Mouse (Mus musculus): ENCODE results near the gene Ankib1.
A peak's percentile ranks its signal among the peaks of the same experiment; 100 is the strongest.
"Not testable (repeated sequence)": the region's sequence is repeated elsewhere in the genome, so short reads cannot be mapped to it uniquely, and the experiment has no call there.

Ankib1 gene

DNA sequence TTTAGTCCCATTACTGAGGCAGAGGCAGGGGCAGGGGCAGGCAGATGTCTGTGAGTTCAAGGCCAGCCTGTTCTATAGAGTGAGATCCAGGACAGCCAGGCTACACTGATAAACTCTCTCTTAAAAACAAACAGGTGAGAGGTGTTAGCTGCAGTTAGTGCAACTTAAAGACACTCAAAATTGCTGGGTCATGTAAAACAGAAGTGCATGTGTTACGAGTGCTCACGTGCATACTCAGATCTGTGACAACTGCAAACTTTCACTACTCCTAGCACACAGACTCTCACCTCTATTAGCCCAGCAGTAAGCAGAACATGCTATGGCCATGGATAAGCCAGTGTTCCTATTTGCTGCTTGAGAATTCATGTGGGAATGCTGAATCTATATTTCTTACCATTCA is 79.3 kb downstream of the Ankib1 start:
- DNase-seq, result no peak

DNA sequence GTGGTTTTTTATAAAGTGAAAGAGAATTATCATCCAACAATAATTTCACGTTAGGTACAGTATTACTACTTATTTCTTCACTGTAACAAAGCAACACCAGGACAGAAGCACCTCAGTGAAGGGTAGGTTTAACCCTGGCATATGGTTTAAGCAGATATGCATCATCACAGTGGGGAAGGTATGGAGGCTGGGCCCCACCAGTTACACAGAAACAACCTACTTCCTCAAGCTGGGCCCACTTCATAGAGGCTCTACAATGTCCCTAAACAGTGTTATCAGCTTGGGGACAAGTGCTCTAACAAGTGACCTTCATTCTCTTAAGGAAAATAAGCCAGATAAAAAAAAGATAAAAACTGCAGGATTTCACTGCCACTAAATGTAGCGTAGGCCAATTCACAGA is 79.9 kb downstream of the Ankib1 start:
- DNase-seq, result no peak

DNA sequence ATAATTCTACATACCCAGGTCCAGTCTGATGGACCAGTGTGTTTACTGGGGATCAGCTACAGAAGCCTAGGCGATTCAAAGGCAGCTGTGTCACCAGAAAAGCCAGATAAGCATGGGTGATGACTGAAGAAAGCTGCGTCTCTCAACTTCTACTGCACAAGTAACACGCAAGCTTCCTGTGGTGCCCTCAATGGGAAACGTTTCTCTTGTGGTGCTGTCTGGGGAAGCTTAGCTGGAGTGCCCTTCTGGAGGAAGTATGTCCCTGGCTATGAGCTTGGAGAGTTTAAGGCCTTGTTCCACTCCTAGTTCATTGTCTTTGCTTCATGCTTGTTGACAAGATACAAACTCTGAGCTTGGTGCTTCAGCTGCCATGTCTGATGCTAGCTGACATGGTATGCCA is 83.4 kb downstream of the Ankib1 start:
- DNase-seq, result no peak

DNA sequence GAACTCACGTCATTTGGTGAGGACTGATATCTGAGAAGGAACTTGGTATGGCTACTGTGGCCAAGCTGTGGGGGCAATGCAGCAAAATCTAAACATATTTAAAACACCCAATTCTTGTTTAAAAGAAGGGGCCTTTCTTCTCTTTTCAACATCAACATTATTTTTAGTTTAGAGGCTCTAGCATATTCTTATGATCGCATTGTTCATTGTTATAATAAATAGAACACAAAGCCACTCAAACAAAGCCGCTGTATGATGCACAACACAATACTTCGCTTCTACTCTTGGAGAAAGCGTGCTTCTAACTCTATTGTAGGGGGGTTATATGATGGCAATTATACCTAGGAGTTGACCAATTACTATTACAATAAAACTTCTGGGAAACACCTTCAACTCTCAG is 86.9 kb downstream of the Ankib1 start:
- DNase-seq, result no peak

DNA sequence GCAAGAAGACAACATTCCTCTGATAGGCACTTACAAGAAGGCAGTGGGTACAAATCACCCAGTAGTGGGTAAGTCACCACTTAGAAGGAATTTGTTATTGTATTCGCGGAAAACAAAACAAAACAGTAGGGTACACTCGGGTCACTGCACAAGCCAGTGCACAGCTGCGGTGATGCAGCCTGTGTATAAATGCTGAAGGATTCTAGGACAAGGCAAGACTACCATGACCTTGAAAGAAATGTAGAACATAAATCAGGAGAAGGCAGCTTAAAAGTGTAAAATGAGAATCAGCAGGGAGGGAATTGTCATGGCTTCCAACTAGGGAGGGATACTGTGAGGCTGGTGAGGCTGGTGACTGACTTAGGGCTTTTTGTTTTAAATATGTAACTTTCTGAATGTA is 100.5 kb downstream of the Ankib1 start:
- no peak for DNase-seq

DNA sequence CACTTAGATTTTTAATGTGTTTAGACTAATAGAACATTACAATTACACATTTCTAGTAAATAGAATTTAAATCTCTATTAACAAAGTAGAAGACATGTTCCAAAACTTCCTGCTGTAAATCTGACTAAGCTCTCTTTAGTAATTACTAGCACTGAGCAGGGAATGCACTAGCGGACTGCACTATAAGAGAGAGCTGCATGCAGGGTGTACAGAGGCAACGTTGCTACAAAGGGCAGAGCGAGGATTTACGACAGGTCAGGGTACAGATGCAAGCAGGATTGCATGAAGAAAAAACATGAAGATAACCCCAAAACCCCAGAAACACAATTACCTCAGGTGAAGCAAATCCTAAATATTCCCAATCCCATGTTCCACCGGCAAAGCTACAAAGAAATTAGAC is 102.7 kb downstream of the Ankib1 start:
- no peak for DNase-seq

DNA sequence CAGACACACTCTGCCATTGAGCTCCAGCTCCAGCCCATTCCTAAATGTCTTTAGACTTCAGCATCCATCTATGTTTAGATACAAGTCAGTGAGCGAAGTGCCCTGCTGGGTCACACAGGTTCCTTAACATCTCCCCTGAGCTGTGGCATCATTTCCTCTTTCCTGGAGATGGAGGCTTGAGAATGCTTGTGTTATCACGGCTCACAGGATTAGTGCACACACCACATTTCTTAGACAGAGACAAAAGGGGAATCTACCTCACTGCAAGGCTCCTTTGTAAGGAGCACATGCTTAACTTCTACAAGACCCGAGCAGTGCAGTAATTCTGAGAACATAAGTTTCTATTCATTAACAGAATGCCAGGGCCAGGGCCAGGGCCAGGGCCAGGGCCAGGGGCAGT is 106.7 kb downstream of the Ankib1 start:
- DNase-seq, result no peak

DNA sequence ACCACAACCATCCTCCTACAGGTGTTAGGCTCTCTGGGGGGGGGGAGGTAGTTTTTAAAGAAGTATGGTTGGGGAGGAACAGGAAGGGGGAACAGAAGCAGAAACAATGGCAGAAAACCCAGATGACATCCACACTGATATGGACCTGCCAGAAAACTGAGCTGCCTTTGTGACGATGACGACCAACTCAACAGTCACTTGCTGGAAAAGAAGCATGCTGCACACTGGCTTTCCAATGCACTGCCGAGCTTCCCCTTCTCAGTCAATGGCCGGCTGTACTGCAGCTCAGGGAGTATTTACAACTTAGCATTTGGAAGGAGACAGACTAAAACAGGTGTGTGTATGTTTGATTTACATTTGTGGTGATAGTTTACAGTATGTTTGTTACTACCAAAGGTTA is 107.5 kb downstream of the Ankib1 start:
- DNase-seq, result no peak

DNA sequence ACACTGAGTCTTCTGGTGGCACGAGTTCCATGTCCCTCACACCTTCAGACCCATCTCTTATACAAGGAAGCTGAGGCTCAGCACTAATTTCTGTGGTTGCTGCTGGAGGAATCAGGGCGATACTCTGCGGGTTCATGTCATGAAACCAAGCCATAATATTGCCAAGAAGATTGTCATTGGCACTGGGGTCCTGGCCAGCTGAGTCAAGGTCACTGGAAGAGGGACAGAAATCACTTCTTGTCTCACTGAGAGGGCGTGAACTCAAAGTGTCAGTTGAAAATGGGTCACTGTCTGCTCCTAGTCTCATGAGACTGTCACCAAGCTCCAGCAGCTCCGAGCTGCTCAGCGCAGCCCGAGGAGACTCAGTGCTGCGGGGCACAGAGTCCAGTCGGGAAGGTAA is 109.8 kb downstream of the Ankib1 start:
- DNase-seq, result no peak

DNA sequence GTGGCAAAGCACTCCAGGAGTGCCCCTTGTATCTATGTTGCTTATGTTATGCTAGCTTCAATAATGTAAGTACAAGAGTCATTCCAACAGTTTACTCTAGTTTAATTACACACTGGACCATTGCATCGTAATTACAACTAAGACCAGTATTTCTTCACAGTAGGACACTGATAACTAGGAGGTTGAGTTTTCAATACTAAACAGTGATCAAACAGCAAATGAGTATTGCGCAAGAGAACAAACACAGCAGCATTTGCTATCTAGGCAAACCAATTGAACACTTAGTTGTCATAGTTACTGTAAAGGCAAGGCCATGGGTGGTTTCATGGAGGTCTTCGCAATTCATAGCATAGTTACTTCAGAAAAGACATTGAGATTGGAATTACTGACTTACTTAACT is 111.4 kb downstream of the Ankib1 start:
- DNase-seq, result no peak

DNA sequence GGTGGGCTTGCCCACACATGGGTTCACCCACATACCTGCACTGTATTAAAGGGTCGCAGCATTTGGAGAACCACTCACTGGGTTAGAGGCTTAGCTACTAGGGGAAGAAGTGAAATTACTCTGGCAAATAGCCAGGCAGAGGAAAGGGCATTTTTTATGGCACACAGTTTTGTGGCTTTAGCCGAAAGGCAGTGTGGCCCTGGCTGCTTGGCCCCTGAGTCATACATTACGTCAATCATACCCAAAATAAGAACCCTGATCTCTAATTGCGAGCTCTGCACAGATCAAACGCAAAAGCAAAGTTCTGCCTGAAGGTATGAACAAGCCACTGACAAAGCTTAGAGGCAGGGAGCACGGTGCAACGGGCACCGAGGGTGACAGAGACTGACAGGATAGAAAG is 114.4 kb downstream of the Ankib1 start:
- DNase-seq, result no peak

DNA sequence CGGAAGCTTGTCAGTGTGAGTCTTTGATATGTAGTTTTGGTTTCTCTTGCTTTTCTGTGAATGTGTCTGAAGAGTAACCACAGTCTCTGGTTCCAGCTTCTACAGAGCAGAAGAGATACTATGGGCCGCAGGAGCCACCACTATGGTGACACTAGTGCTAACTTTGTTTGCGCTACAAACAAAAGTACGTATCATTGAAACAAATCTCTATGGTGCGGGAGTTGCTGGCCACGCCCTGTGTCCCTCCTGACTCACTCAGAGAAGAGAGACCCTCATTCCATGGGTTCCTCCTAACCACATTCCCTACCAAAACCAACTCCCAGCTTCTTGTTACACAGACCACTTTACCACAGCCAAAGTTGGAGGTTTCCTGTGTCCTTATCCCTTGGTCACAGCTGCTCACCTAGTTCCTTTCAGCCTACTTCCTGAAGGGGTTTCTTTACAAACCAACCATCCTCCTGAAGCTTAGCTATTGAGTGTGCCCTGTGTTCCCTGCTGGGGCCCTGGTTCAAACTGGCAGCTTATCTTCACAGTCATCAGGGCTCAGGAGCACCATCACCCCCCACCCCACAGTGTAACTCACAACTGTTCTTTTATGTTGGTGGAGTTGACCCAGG is 132.7 kb downstream of the Ankib1 start:
- no peak for DNase-seq

DNA sequence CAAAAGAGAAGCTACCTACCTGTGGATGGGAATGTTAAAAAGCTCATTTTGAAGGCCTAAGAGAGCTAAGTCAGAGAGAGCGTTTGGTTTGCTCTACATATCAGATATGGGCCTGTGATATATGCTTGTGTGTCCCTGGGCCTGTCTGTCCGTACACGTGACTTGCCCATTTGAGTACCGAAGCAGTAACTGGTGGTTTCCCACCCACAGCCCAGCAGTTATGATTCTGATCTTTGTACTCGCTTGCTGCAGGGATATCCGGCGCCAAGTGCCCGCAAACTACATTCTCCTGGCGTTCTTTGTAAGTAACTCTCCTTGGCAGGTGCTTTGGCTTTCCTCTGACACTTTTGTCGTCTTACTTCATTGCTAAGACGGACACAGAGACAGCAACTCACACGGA is 136.1 kb downstream of the Ankib1 start:
- DNase-seq, result no peak

DNA sequence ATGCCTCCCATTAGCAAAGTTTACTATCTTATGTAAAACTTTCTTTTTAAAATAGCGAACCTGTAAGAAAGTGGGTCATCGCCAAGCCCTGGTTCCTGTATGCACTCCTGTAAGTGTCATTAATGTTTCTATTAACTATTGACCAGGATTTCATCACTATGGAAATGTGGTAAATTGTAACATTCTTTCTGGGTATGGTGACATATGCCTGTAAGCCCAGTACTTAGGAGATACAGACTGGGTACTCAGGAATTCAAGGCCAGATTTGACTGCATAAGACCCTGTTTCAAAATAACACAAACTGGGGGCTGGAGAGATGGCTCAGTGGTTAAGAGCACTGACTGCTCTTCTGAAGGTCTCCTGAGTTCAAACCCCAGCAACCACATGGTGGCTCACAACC is 137.5 kb downstream of the Ankib1 start:
- DNase-seq, result no peak

DNA sequence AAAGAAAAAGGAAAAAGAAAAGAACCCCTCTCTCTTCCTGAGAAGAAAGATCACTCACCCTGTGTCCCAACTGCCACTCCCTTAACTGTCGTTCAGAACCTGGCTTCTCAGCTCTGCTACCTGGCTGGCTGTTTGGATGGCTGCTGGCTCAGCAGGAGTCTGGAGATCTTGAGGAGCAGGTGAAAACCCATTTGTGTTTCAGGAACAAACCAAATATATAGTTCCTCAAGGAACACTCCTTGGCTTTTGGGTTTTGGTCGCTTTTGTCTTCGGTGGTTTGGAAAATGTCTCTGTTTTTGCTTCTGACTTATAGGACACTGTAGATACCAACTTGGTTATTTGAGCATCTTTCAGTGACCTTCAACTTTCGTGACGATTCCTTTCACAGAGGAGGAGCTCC is 145.6 kb downstream of the Ankib1 start, which contains the start of gene Gatad1:
Gene Gatad1, minus strand, starts transcription at position 101 of the 400 bp plus-strand sequence.
- no peak for DNase-seq

DNA sequence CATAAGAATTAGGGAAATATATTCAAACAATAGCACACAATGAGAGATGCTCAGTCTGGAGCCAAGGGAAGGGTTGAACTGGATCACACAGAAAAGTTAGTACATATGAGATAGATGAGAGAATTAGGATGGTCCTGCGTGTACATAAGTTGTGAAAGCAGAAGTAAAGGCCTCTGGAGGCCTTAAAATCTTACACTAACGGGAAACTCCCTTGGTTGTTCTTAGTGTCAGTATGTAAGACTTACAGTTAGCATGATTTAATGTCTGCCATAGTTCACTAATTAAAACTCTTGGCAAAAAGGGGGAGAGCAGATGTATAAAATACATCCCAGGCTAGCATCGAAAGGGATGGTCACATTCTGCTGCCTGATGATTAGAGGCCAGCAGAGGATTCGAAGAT is 148.9 kb downstream of the Ankib1 start:
- DNase-seq, result no peak

DNA sequence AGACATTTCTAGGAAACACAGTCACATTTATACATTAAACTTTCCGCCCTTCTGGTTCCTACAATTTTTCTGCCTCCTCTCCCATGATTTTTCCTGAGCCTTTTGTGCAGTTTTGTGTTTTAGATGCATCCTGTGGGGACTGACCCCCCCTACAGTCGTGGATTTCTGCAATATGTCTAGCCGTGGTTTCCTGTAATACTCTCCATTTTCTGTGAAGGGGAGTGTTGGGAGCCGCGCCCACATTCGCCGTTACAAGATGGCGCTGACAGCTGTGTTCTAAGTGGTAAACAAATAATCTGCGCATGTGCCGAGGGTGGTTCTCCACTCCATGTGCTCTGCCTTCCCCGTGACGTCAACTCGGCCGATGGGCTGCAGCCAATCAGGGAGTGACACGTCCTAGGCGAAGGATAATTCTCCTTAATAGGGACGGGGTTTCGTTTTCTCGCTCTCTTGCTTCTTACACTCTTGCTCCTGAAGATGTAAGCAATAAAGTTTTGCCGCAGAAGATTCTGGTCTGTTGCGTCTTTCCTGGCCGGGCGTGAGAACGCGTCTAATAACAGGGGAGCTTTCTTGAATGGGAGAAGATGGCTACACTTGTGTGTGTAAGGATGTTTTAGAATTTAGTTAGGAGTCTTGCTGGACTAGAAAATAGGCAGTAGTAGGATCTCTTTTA is 149.7 kb downstream of the Ankib1 start:
- DNase-seq, result not testable (repeated sequence)

DNA sequence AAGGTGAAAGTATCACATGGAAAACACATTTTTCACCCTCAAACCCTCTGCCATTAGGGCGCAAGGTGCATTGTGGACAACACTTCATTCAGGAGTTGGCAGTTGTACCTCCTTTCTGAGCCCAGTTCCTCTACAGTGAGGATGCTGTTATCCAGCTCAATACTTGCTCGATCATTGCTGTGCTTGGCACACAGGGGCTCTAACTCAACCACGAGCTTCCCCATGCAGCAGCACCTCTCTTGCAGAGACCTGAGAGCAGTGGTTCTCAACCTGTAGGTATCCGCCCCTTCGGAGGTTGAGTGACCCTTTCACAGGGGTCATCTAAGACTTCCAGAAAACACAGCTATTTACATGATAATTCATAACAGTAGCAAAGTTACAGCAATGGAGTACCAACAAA is 151.1 kb downstream of the Ankib1 start:
- DNase-seq, result no peak

DNA sequence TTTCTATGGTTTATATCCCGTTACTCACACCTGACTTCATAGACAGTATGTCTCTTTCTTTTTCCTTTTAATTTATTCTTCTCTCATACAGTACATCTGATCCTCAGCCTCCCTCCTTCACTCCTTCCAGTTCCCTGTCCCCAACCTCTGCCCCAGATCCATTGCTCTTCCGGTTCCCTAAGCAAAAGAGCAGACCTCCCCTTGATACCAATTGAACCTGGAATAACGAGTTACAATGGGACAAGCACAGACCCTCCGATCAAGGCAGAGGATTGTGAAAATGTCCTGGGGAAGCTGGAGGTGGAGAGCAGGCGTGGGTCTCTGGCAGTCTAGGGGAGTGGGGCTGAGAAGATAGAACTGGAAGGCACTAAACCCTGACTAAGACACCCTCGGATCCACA is 151.8 kb downstream of the Ankib1 start, which contains the start of gene Tmbim7:
Gene Tmbim7, plus strand, starts transcription at position 301 of the 400 bp plus-strand sequence.
- DNase-seq, result no peak

DNA sequence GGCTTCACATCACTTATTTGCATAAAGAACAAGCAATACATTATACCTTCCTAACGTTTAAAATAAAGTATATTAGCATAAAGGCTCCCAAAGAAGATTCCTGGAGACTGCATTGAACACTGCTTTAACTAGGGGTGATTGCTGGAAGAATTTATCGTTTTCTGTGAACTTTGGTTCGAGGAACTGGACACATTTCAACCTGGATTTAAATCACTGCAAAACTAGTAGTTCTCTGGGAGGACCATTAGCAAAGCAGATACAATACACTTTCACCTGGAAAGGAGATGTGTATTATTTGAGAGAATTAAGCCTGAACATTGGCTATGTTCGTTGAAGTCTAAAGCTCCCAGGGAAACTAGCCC is 153.9 kb downstream of the Ankib1 start:
- DNase-seq, result no peak

DNA sequence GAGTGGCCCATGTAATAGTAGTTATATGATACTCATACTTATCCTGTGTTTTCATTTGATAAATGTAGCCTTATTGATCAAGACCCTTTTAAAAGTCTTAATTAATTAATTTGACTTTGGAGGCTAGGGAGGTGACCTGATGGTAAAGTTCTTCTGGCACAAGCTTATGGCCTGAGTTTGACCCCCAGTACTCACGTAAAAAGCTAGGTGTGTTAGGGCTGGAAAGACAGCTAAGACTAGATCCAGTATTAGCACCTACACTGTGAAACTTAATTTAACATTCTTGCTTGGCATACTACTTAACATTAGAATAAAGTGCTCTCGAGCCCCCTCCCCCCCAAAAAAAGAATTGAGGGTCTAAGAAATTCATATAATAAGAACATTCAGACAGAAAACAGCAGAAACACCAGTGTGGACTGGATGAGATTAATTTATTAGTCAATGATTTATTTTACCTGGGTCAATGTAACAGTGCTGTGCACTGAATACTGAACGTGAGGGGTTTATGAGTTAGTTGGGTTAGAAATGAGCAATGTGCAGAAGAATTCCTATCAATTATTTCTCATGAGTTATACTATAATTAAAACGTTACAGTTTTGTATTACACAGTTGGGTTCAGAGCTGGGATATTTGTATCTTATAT is 154.4 kb downstream of the Ankib1 start:
- DNase-seq, result peak; percentile 12

DNA sequence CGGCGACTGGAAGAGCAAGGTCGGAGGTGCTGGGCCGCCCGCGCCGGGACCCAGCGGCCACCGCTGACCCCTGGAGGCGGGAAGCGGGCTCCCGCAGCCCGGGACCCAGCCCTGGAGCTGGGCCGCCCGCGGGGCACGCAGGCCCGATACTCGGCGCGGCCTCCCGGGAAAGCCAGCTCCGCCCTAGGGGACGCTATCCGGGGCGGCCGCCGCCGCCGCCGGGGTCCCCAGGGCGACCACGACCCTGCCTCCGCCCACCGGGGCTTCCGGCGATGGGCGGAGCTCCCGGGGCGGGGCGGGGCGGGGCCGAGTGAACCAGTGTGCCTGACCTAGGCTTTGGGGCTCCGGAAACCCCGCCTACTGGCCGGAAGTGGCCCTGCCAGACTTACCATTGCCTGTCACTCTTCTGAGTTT is 155.0 kb downstream of the Ankib1 start:
- peak; percentile 90 for DNase-seq

DNA sequence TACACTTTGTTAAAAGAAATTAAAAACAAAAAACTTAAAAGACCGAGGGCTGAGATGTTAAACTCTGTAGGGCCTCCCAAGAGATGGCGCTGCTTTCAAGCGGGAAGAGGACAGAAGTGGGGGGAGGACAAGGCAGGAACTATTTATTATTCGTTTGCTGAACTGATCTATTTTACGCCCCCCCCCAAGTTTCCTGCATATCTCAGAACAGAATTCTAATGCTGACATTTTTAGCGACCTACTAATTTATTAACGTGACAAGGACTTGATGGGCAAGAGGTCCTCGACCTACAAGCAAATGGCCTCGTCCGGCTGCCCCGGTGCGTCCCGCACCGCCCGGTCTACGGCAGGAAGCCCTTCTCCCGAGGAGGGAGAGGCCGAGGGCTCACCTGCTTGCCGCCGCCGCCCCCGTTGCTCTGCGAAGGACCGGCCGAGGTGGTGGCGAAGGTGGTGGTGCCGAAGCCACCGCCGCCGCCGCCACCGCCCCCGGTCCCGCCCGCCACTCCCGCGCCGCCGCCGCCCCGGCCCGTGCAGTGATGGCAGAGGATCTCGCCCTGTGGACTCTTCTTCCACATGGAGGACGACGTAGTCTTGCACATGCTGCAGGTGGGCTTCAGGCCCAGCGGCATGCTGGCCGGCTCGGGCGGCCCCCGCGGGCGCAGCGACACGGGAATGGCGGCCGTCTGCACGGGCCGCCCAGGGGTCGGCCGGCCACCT is 155.6 kb downstream of the Ankib1 start:
- peak; percentile 66 for DNase-seq

DNA sequence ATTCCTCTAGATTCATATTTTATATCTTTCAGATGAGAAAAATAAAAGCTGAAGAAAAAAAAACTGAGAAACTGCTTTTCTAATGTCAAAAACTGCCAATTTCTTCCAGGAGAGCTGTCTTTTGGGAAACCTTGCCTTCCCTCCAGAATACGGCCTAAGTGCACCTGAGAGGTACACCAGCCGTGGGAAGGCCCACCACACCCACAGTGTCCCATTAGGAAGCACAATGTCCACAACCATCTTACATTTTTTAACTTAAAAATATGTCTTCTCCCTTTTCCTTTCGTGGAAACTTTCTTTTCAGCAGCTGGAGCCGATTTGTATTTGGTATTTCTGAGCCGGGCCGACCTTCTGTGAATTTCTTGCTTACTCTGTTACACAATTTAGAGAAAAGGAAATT is 156.2 kb downstream of the Ankib1 start:
- no peak for DNase-seq
